Mouse (Mus musculus): Measurements from ENCODE around the gene Fam204a.

Fam204a gene

GRCm38 (mm10) chr19:60225899-60226844, at the start of gene Fam204a:
Gene Fam204a, minus strand, starts transcription at chr19:60226701.
- DNase-seq (ENCODE audit: low spot score in 2 of 2): peak; percentile 97 to 98

- DNase-seq (ENCODE audit: low spot score in 2 of 2): no peak
These were observed 39.3 kb upstream of the Fam204a start for GRCm38 (mm10) chr19:60265789-60266188.

GRCm38 (mm10) chr19:60260689-60261088, 34.2 kb upstream of the Fam204a start:
- no peak for DNase-seq (ENCODE audit: low spot score in 2 of 2)

GRCm38 (mm10) chr19:60252021-60252420, 25.5 kb upstream of the Fam204a start:
- DNase-seq (ENCODE audit: low spot score in 2 of 2): no peak

- peak in 1 of 2 experiments; percentile 20 for DNase-seq (ENCODE audit: low spot score in 2 of 2)
These were observed 24.7 kb upstream of the Fam204a start for GRCm38 (mm10) chr19:60251197-60251596.

GRCm38 (mm10) chr19:60245250-60245649, 18.7 kb upstream of the Fam204a start:
- no peak for DNase-seq (ENCODE audit: low spot score in 2 of 2)

- no peak for DNase-seq (ENCODE audit: low spot score in 2 of 2)
These were observed 16.1 kb upstream of the Fam204a start for GRCm38 (mm10) chr19:60242620-60243019.

GRCm38 (mm10) chr19:60241916-60242602, 15.6 kb upstream of the Fam204a start:
- no peak for DNase-seq (ENCODE audit: low spot score in 2 of 2)

- DNase-seq (ENCODE audit: low spot score in 2 of 2): no peak
These were observed 5.0 kb upstream of the Fam204a start for GRCm38 (mm10) chr19:60231542-60231941.

- no peak for DNase-seq (ENCODE audit: low spot score in 2 of 2)
These were observed 339 bp upstream of the Fam204a start for GRCm38 (mm10) chr19:60226845-60227235.

- no peak for DNase-seq (ENCODE audit: low spot score in 2 of 2)
These were observed 7.1 kb downstream of the Fam204a start for GRCm38 (mm10) chr19:60219395-60219794.

- no peak for DNase-seq (ENCODE audit: low spot score in 2 of 2)
These were observed 8.5 kb downstream of the Fam204a start for GRCm38 (mm10) chr19:60217985-60218384.

- DNase-seq (ENCODE audit: low spot score in 2 of 2): no peak
These were observed 18.3 kb downstream of the Fam204a start for GRCm38 (mm10) chr19:60208173-60208572.

- no peak for DNase-seq (ENCODE audit: low spot score in 2 of 2)
These were observed 22.3 kb downstream of the Fam204a start for GRCm38 (mm10) chr19:60204176-60204575.

GRCm38 (mm10) chr19:60200294-60200693, 26.2 kb downstream of the Fam204a start:
- no peak for DNase-seq (ENCODE audit: low spot score in 2 of 2)

- DNase-seq (ENCODE audit: low spot score in 2 of 2): no peak
These were observed 27.3 kb downstream of the Fam204a start for GRCm38 (mm10) chr19:60199152-60199551.

- no peak for DNase-seq (ENCODE audit: low spot score in 2 of 2)
These were observed 33.7 kb downstream of the Fam204a start for GRCm38 (mm10) chr19:60192790-60193189.

- DNase-seq (ENCODE audit: low spot score in 2 of 2): no peak
These were observed 37.3 kb downstream of the Fam204a start for GRCm38 (mm10) chr19:60189206-60189605.

- DNase-seq (ENCODE audit: low spot score in 2 of 2): no peak
These were observed 43.6 kb downstream of the Fam204a start for GRCm38 (mm10) chr19:60182901-60183300.

- DNase-seq (ENCODE audit: low spot score in 2 of 2): no peak
These were observed 44.3 kb downstream of the Fam204a start for GRCm38 (mm10) chr19:60182171-60182570.

- DNase-seq (ENCODE audit: low spot score in 2 of 2): peak in 1 of 2 experiments; percentile 29
These were observed 47.5 kb downstream of the Fam204a start for GRCm38 (mm10) chr19:60178771-60179563.

GRCm38 (mm10) chr19:60165417-60165816, 61.1 kb downstream of the Fam204a start:
- no peak for DNase-seq (ENCODE audit: low spot score in 2 of 2)

All from right cerebral cortex, postnatal 10 days (tissue).